Mouse (Mus musculus) heart, postnatal 0 days (tissue): ENCODE data around the gene Gm20518. TPM values are rescaled to one million over a fixed set of nuclear protein-coding genes. Genes with fewer than 3 reads are reported as not detected.

ENCODE experiments used
- ATAC-seq: fragments of 200-750 bp; cut with Nextera tagmentation; 2 replicates; pipeline ENCODE4 v1.8.0; 2017; ENCODE audit warnings: low read depth, moderate number of reproducible peaks, moderate library complexity; ENCODE audit not compliant: insufficient read depth
- DNase-seq: peaks from one replicate; pipeline ENCODE4 v3.0.0-alpha.2; 2016; ENCODE audit warnings: low spot score
- H3K27ac ChIP-seq: fragments of 300-500 bp; sonication (generic); 2 replicates; pipeline ENCODE4 v1.5.1; 2014; ENCODE audit warnings: low read depth, mild to moderate bottlenecking
- H3K27me3 ChIP-seq: fragments of 300-500 bp; sonication (generic); 2 replicates; pipeline ENCODE4 v1.6.1; 2014; ENCODE audit warnings: low read length, mixed read lengths; ENCODE audit not compliant: control insufficient read depth, insufficient read depth
- H3K36me3 ChIP-seq: fragments of 300-500 bp; sonication (generic); replicated peaks from 2 replicates; pipeline ENCODE4 v1.6.1; 2014; ENCODE audit warnings: low read length, mixed read lengths; ENCODE audit not compliant: control insufficient read depth, insufficient read depth
- H3K4me1 ChIP-seq: fragments of 300-500 bp; sonication (generic); 2 replicates; pipeline ENCODE4 v1.6.1; 2014; ENCODE audit warnings: antibody characterized with exemption; ENCODE audit not compliant: control insufficient read depth, insufficient read depth
- H3K4me2 ChIP-seq: fragments of 300-500 bp; sonication (generic); 2 replicates; pipeline ENCODE4 v1.6.1; 2014; ENCODE audit warnings: low read depth, mild to moderate bottlenecking, low read length, moderate library complexity
- H3K4me3 ChIP-seq: fragments of 300-500 bp; sonication (generic); 2 replicates; pipeline ENCODE4 v1.5.1; 2014; ENCODE audit warnings: low read depth, low read length
- H3K9ac ChIP-seq: fragments of 300-500 bp; sonication (generic); replicated peaks from 2 replicates; pipeline ENCODE4 v1.6.1; 2014; ENCODE audit warnings: low read depth, low read length, mixed read lengths
- H3K9me3 ChIP-seq: fragments of 300-500 bp; sonication (generic); replicated peaks from 2 replicates; pipeline ENCODE4 v1.6.1; 2016; ENCODE audit warnings: low read length; ENCODE audit not compliant: control insufficient read depth
- CTCF ChIP-seq: IDR thresholded peaks from 2 replicates; pipeline ENCODE4 v1.5.1; 2016; ENCODE audit warnings: antibody characterized with exemption, control low read depth, low read depth
- EP300 ChIP-seq: IDR thresholded peaks from 2 replicates; pipeline ENCODE4 v1.6.1; 2016; ENCODE audit warnings: antibody characterized with exemption, low read depth
- WGBS: fragments of 180-500 bp; shearing (Covaris S2); extraction: QIAGEN DNeasy Blood & Tissue Kit; methylation state at CpG from one replicate; pipeline ENCODE4 v1.1.7; 2014; 5-methylcytosine and 5-hydroxymethylcytosine counted together
- polyA plus RNA-seq: library from polyadenylated mRNA; unstranded; fragments of >200 nt; fragmentation: Nextera tagmentation; extraction: Ambion mirVana; gene quantifications from 2 replicates; pipeline ENCODE4 v1.2.1, GENCODE M21; 2015
- total RNA-seq: library from RNA; depleted of rRNA; stranded (reverse); fragments of >200 nt; gene quantifications from 2 replicates; pipeline ENCODE4 v1.2.3, GENCODE M21; 2014; ENCODE audit warnings: low replicate concordance

Gm20518 gene
- total and polyA plus RNA-seq, 2 experiments from 2014 or later, result 0.05 TPM; not detected in 1

- H3K4me2 ChIP-seq, result no peak overlapping the region
- DNase-seq (no peak), ATAC-seq (no peak)
- H3K9ac ChIP-seq, result no peak overlapping the region
- TF ChIP-seq EP300, result no peak
- TF ChIP-seq CTCF, result no peak
- H3K4me3 ChIP-seq, result no peak overlapping the region
- no peak overlapping the region for H3K27ac ChIP-seq
- no peaks in the 10 kb centered on the region for H3K36me3 ChIP-seq
- WGBS, result 48% methylated on average over 9 of the region's 9 CpGs
- no peaks in the 10 kb centered on the region for H3K9me3 ChIP-seq
- H3K27me3 ChIP-seq, result no peaks in the 10 kb centered on the region
- H3K4me1 ChIP-seq, result no peaks in the 10 kb centered on the region
These were observed 42.3 kb upstream of the Gm20518 start for GRCm38 (mm10) chr16:17933594-17934444.

- Histone ChIP-seq H3K27ac (no peak overlapping the region), H3K27me3 (no peaks in the 10 kb centered on the region), H3K9ac (no peak overlapping the region), H3K4me2 (no peak overlapping the region), H3K4me1 (no peaks in the 10 kb centered on the region), H3K9me3 (no peaks in the 10 kb centered on the region), H3K4me3 (no peak overlapping the region), H3K36me3 (no peaks in the 10 kb centered on the region)
- ATAC-seq (no peak), DNase-seq (no peak)
- no peak for TF ChIP-seq CTCF
- no peak for TF ChIP-seq EP300
- 63% methylated on average over 5 of the region's 5 CpGs for WGBS
These were observed 40.5 kb upstream of the Gm20518 start for GRCm38 (mm10) chr16:17931906-17932460.

- Histone ChIP-seq H3K27ac (no peak overlapping the region), H3K4me1 (no peaks in the 10 kb centered on the region), H3K4me2 (no peak overlapping the region), H3K27me3 (no peaks in the 10 kb centered on the region), H3K9me3 (no peaks in the 10 kb centered on the region), H3K4me3 (no peak overlapping the region), H3K36me3 (0 out of 2 replicates have a peak, but pooled peaks cover 3% of the 10 kb centered on the region), H3K9ac (no peak overlapping the region)
- DNase-seq, result no peak
- WGBS, result 72% methylated on average over 2 of the region's 2 CpGs
- no peak for ATAC-seq
- TF ChIP-seq EP300, result no peak
- TF ChIP-seq CTCF, result no peak
These were observed 38.2 kb upstream of the Gm20518 start for GRCm38 (mm10) chr16:17929631-17930030.

- H3K27me3 ChIP-seq, result no peaks in the 10 kb centered on the region
- H3K4me2 ChIP-seq, result no peak overlapping the region; the same call in 1 of the 2 replicates
- ATAC-seq, result no peak
- no peaks in the 10 kb centered on the region for H3K9me3 ChIP-seq
- no peak for DNase-seq
- TF ChIP-seq CTCF, result no peak
- TF ChIP-seq EP300, result no peak
- WGBS, result 17% methylated on average over 2 of the region's 2 CpGs
- H3K36me3 ChIP-seq, result 0 out of 2 replicates have a peak, but pooled peaks cover 3% of the 10 kb centered on the region
- no peak overlapping the region for H3K4me3 ChIP-seq
- H3K4me1 ChIP-seq, result no peaks in the 10 kb centered on the region
- no peak overlapping the region for H3K9ac ChIP-seq
- no peak overlapping the region for H3K27ac ChIP-seq
These were observed 37.7 kb upstream of the Gm20518 start for GRCm38 (mm10) chr16:17929211-17929610.

GRCm38 (mm10) chr16:17928627-17929104 is 37.2 kb upstream of the Gm20518 start:
- ATAC-seq (peak; percentile 62), DNase-seq (peak; percentile 74)
- no peak for TF ChIP-seq EP300
- peak; percentile 61 for TF ChIP-seq CTCF
- peak overlapping the region; percentile 85 for H3K9ac ChIP-seq
- 0 out of 2 replicates have a peak, but pooled peaks cover 3% of the 10 kb centered on the region for H3K36me3 ChIP-seq
- H3K27ac ChIP-seq, result peak overlapping the region; percentile 76
- no peaks in the 10 kb centered on the region for H3K27me3 ChIP-seq
- no peaks in the 10 kb centered on the region for H3K4me1 ChIP-seq
- WGBS, result under 1% methylated on average over 9 of the region's 9 CpGs
- peak overlapping the region; percentile 98 for H3K4me2 ChIP-seq
- H3K4me3 ChIP-seq, result peak overlapping the region; percentile 87
- no peaks in the 10 kb centered on the region for H3K9me3 ChIP-seq
